Mouse (Mus musculus): ENCODE data around the gene Prpf39. TPM values are rescaled to one million over a fixed set of nuclear protein-coding genes. Genes with fewer than 3 reads are reported as not detected.

Gene Prpf39
- total RNA-seq (2014; rRNA removed) (38.3 and 52.2 TPM in 2 replicates), polyA plus RNA-seq (2015; fragmentation: Nextera tagmentation; extraction: Ambion mirVana) (32.6 and 40.7 TPM in 2 replicates)

DNA sequence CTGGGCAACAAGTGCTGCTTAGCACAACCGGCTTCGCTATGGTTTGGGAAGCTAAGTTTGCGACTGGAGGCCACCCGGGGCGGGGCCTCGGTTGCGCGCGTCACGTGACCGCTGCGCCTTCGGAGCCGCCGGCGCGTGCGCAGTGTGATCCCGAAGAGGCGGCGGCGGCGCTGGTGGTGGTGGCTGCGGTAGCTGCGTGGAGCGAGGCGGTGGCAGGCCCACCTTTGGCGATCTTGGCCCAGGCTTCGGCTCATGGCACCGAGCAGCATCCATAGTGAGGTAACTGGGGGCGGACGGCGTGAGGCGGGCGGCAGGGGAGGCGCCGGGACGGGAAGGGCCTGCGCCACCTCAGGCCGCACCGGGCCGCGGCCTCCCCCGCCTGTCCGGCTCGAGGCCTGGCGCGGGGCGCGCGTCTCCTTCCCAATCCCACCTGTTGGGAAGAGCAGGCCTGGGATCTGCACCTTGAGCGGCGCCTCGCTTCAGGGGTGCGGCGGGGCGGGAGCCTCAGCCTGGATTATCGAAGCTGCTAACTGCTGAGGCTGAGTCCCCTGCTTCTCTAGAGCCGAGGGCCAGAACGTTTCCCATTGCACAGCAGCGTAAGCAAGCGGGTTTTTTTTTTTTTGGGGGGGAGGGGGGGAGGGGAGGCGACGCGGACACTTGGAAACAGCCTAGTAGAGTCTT is at the start of gene Prpf39:
TSS of gene Prpf39 (plus strand) at position 144 of the 681 bp plus-strand sequence.
- H3K4me3 ChIP-seq (ENCODE audit: low read depth, low read length): peak within 1 kb of the TSS; percentile 91
- TF ChIP-seq CTCF (IDR thresholded peaks at IDR 0.05): no peak
- H3K9me3 ChIP-seq (ENCODE audit: low read length): no peaks in the 10 kb centered on the region
- peak within 1 kb of the TSS; percentile 82 for H3K27ac ChIP-seq (ENCODE audit: low read depth, low read length)
- H3K27me3 ChIP-seq (ENCODE audit: insufficient read depth, low read length): no peaks in the 10 kb centered on the region
- H3K4me1 ChIP-seq (ENCODE audit: insufficient read depth, low read length): 0 out of 2 replicates have a peak, but pooled peaks cover 6% of the 10 kb centered on the region
- H3K9ac ChIP-seq (replicated peaks; ENCODE audit: low read length, poor library complexity, severe bottlenecking): peak within 1 kb of the TSS; percentile 94
- peak within 1 kb of the TSS; percentile 60 for H3K4me2 ChIP-seq (ENCODE audit: low read depth, low read length, poor library complexity, severe bottlenecking)
- no peaks in the 10 kb centered on the region for H3K36me3 ChIP-seq (ENCODE audit: insufficient read depth, low read length)
- WGBS: under 1% methylated on average over 63 of the region's 65 CpGs
- DNase-seq (ENCODE audit: low spot score) (peak; percentile 93), ATAC-seq (ENCODE audit: low FRiP score) (peak; percentile 94)

DNA sequence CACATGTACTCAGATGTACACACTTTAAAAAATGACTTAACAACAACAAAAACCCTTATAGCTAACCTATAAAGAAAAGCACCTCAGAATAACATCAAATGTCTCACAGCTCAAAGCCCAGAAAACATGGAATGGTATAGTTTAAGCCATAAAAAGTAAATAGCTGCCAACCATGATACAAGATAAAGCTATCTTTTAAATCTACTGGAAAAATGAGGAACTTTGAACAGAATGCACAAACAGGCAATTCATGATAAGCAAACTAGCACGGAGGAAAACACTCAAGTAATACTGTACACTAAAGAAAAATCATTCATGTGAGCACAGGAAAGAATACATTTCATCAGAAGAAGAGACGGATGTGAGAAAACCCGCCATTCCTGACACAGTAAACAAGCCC is 28.4 kb upstream of the Prpf39 start:
- DNase-seq (ENCODE audit: low spot score): no peak
- ATAC-seq (ENCODE audit: low FRiP score): no peak
- H3K4me1 ChIP-seq (ENCODE audit: insufficient read depth, low read length): no peaks in the 10 kb centered on the region
- H3K4me3 ChIP-seq (ENCODE audit: low read depth, low read length): no peak overlapping the region
- H3K27ac ChIP-seq (ENCODE audit: low read depth, low read length): no peak overlapping the region
- WGBS: 96% methylated on average over 3 of the region's 3 CpGs
- no peak for TF ChIP-seq CTCF (IDR thresholded peaks at IDR 0.05)
- H3K27me3 ChIP-seq (ENCODE audit: insufficient read depth, low read length): no peaks in the 10 kb centered on the region
- H3K9me3 ChIP-seq (ENCODE audit: low read length): no peaks in the 10 kb centered on the region
- H3K9ac ChIP-seq (replicated peaks; ENCODE audit: low read length, poor library complexity, severe bottlenecking): no peak overlapping the region
- no peak overlapping the region for H3K4me2 ChIP-seq (ENCODE audit: low read depth, low read length, poor library complexity, severe bottlenecking)
- peaks cover 38% of the 10 kb centered on the region for H3K36me3 ChIP-seq (ENCODE audit: insufficient read depth, low read length)

DNA sequence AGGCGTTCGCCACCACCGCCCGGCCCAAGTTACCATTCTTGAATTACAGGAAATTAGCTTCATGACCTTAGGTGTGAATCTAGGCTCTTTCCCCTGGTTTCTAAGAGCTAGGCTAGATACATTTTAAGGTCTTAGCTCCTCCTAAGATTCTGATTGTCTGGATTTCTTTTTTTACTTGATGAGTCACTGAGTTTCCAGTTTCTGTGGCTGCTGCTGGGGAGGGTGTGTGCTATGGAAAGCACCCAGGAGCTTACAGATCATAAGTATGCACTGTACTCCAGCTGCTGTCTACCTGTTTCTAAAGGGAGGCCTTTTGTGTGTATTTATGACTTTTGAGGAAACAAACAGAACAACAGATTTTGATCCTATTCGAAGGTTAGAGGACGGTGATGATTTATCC is 13.3 kb upstream of the Prpf39 start:
- H3K9ac ChIP-seq (replicated peaks; ENCODE audit: low read length, poor library complexity, severe bottlenecking): no peak overlapping the region
- no peaks in the 10 kb centered on the region for H3K4me1 ChIP-seq (ENCODE audit: insufficient read depth, low read length)
- no peak overlapping the region for H3K27ac ChIP-seq (ENCODE audit: low read depth, low read length)
- no peaks in the 10 kb centered on the region for H3K9me3 ChIP-seq (ENCODE audit: low read length)
- no peaks in the 10 kb centered on the region for H3K27me3 ChIP-seq (ENCODE audit: insufficient read depth, low read length)
- DNase-seq (ENCODE audit: low spot score): no peak
- no peak overlapping the region for H3K4me3 ChIP-seq (ENCODE audit: low read depth, low read length)
- WGBS: 98% methylated on average over 6 of the region's 6 CpGs
- no peaks in the 10 kb centered on the region; the same call in 1 of the 2 replicates for H3K36me3 ChIP-seq (ENCODE audit: insufficient read depth, low read length)
- no peak for TF ChIP-seq CTCF (IDR thresholded peaks at IDR 0.05)
- no peak for ATAC-seq (ENCODE audit: low FRiP score)
- no peak overlapping the region for H3K4me2 ChIP-seq (ENCODE audit: low read depth, low read length, poor library complexity, severe bottlenecking)

DNA sequence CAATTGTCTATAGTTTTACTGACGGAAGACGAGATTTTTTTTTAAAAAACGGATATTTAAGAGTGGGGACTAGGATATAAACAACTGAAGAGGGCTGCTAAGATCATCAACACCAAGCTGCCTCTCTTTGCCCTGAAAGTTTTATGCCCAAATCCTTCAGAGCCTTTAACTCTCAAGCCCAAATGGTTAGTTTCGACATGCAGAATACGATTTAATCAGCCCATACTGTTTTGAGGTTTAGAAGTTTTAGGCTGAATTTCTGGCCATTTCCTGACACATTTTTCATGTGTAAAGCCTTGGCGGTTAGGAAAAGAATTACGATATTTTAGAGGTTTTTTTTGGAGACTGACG is 319 bp upstream of the Prpf39 start:
- 43% methylated on average over 8 of the region's 8 CpGs for WGBS
- H3K4me3 ChIP-seq (ENCODE audit: low read depth, low read length): peak overlapping the region; percentile 91
- H3K36me3 ChIP-seq (ENCODE audit: insufficient read depth, low read length): no peaks in the 10 kb centered on the region
- no peaks in the 10 kb centered on the region for H3K9me3 ChIP-seq (ENCODE audit: low read length)
- TF ChIP-seq CTCF (IDR thresholded peaks at IDR 0.05): no peak
- 0 out of 2 replicates have a peak overlapping the region, but pooled peaks have one; percentile 94 for H3K9ac ChIP-seq (replicated peaks; ENCODE audit: low read length, poor library complexity, severe bottlenecking)
- peak; percentile 8; the same call in 1 of the 2 replicates for ATAC-seq (ENCODE audit: low FRiP score)
- H3K27me3 ChIP-seq (ENCODE audit: insufficient read depth, low read length): no peaks in the 10 kb centered on the region
- H3K27ac ChIP-seq (ENCODE audit: low read depth, low read length): no peak overlapping the region
- DNase-seq (ENCODE audit: low spot score): no peak
- 0 out of 2 replicates have a peak, but pooled peaks cover 6% of the 10 kb centered on the region for H3K4me1 ChIP-seq (ENCODE audit: insufficient read depth, low read length)
- H3K4me2 ChIP-seq (ENCODE audit: low read depth, low read length, poor library complexity, severe bottlenecking): peak overlapping the region; percentile 60

- no peak for TF ChIP-seq CTCF (IDR thresholded peaks at IDR 0.05)
- ATAC-seq (ENCODE audit: low FRiP score): peak; percentile 3; the same call in 1 of the 2 replicates
These were observed 886 bp downstream of the Prpf39 start for GRCm38 (mm10) chr12:65036892-65037545.

GRCm38 (mm10) chr12:65037546-65037937 is 1.4 kb downstream of the Prpf39 start:
- WGBS: 43% methylated on average over 4 of the region's 4 CpGs
- Histone ChIP-seq H3K4me2 (ENCODE audit: low read depth, low read length, poor library complexity, severe bottlenecking) (peak overlapping the region; percentile 60), H3K9ac (replicated peaks; ENCODE audit: low read length, poor library complexity, severe bottlenecking) (no peak overlapping the region), H3K36me3 (ENCODE audit: insufficient read depth, low read length) (no peaks in the 10 kb centered on the region), H3K4me3 (ENCODE audit: low read depth, low read length) (peak overlapping the region; percentile 91), H3K27ac (ENCODE audit: low read depth, low read length) (no peak overlapping the region), H3K27me3 (ENCODE audit: insufficient read depth, low read length) (no peaks in the 10 kb centered on the region), H3K9me3 (ENCODE audit: low read length) (no peaks in the 10 kb centered on the region), H3K4me1 (ENCODE audit: insufficient read depth, low read length) (0 out of 2 replicates have a peak, but pooled peaks cover 6% of the 10 kb centered on the region)
- no peak for DNase-seq (ENCODE audit: low spot score)
- ATAC-seq (ENCODE audit: low FRiP score): no peak
- TF ChIP-seq CTCF (IDR thresholded peaks at IDR 0.05): no peak

More at GRCm38 (mm10) chr12:65036892-65037545, 886 bp downstream of the Prpf39 start:
- Histone ChIP-seq H3K27ac (ENCODE audit: low read depth, low read length) (no peak overlapping the region), H3K36me3 (ENCODE audit: insufficient read depth, low read length) (no peaks in the 10 kb centered on the region), H3K9ac (replicated peaks; ENCODE audit: low read length, poor library complexity, severe bottlenecking) (peak overlapping the region; percentile 94), H3K27me3 (ENCODE audit: insufficient read depth, low read length) (no peaks in the 10 kb centered on the region), H3K9me3 (ENCODE audit: low read length) (no peaks in the 10 kb centered on the region), H3K4me1 (ENCODE audit: insufficient read depth, low read length) (0 out of 2 replicates have a peak, but pooled peaks cover 6% of the 10 kb centered on the region), H3K4me3 (ENCODE audit: low read depth, low read length) (peak overlapping the region; percentile 91), H3K4me2 (ENCODE audit: low read depth, low read length, poor library complexity, severe bottlenecking) (peak overlapping the region; percentile 60)
- WGBS: 17% methylated on average over 18 of the region's 18 CpGs
- DNase-seq (ENCODE audit: low spot score): peak; percentile 43
